Mouse (Mus musculus): Measurements from ENCODE around the gene Cgas. TPM values are rescaled to one million over a fixed set of nuclear protein-coding genes. Genes with fewer than 3 reads are reported as not detected.
"Not testable (repeated sequence)": the region's sequence is repeated elsewhere in the genome, so short reads cannot be mapped to it uniquely, and the experiment has no call there.

Cgas gene
- polyA plus RNA-seq, 1 experiment from 2014 or later: 2.2 TPM

- Histone ChIP-seq H3K9ac (ENCODE audit: low read depth, low read length) (peak overlapping the region; percentile 100), H3K4me2 (replicated peaks; ENCODE audit: low read depth, low read length) (peak overlapping the region; percentile 55), H3K27ac (ENCODE audit: low read depth, low read length) (peak overlapping the region; percentile 97), H3K4me1 (ENCODE audit: control insufficient read depth, insufficient read depth, low read length) (peaks cover 7% of the 10 kb centered on the region), H3K27me3 (ENCODE audit: control insufficient read depth, insufficient read depth, low read length) (no peaks in the 10 kb centered on the region), H3K36me3 (ENCODE audit: control insufficient read depth, insufficient read depth, low read length) (peaks cover 36% of the 10 kb centered on the region), H3K9me3 (ENCODE audit: control insufficient read depth, low read length) (no peaks in the 10 kb centered on the region), H3K4me3 (ENCODE audit: low read length) (peak overlapping the region; percentile 95)
- peak; percentile 16 for ATAC-seq (ENCODE audit: low FRiP score, low TSS enrichment)
- WGBS: under 1% methylated on average over 44 of the region's 46 CpGs
These were observed 37.8 kb upstream of the Cgas start for GRCm38 (mm10) chr9:78480706-78481358.

DNA sequence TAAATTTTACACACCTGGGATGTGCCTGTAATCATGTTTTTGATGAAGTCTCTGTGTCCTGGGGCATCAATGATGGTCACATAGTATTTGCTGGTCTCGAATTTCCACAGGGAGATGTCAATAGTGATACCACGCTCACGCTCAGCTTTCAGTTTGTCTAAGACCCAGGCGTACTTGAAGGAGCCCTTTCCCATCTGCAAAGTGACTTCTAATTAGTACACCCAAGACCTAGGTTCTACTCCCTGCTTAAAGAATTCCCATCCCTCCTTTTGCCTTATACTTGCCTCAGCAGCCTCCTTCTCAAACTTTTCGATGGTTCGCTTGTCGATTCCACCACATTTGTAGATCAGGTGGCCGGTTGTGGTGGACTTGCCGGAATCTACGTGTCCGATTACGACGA lies 37.2 kb upstream of the Cgas start:
- ATAC-seq (ENCODE audit: low FRiP score, low TSS enrichment): not testable (repeated sequence)
- H3K36me3 ChIP-seq (ENCODE audit: control insufficient read depth, insufficient read depth, low read length): peaks cover 36% of the 10 kb centered on the region

GRCm38 (mm10) chr9:78479308-78479707 lies 36.3 kb upstream of the Cgas start:
- not testable (repeated sequence) for H3K27ac ChIP-seq (ENCODE audit: low read depth, low read length); H3K9me3 ChIP-seq (ENCODE audit: control insufficient read depth, low read length); H3K27me3 ChIP-seq (ENCODE audit: control insufficient read depth, insufficient read depth, low read length); ATAC-seq (ENCODE audit: low FRiP score, low TSS enrichment); H3K4me1 ChIP-seq (ENCODE audit: control insufficient read depth, insufficient read depth, low read length)
- peak overlapping the region; percentile 100 for H3K9ac ChIP-seq (ENCODE audit: low read depth, low read length)
- peaks cover 36% of the 10 kb centered on the region for H3K36me3 ChIP-seq (ENCODE audit: control insufficient read depth, insufficient read depth, low read length)
- peak overlapping the region; percentile 95 for H3K4me3 ChIP-seq (ENCODE audit: low read length)
- H3K4me2 ChIP-seq (replicated peaks; ENCODE audit: low read depth, low read length): peak overlapping the region; percentile 55
- 33% methylated on average over 8 of the region's 8 CpGs for WGBS

More for the DNA sequence above, 37.2 kb upstream of the Cgas start:
- WGBS: under 1% methylated on average over 13 of the region's 13 CpGs
- H3K4me2 ChIP-seq (replicated peaks; ENCODE audit: low read depth, low read length): peak overlapping the region; percentile 55
- peak overlapping the region; percentile 100 for H3K9ac ChIP-seq (ENCODE audit: low read depth, low read length)
- not testable (repeated sequence) for H3K9me3 ChIP-seq (ENCODE audit: control insufficient read depth, low read length); H3K27me3 ChIP-seq (ENCODE audit: control insufficient read depth, insufficient read depth, low read length); H3K4me1 ChIP-seq (ENCODE audit: control insufficient read depth, insufficient read depth, low read length)
- peak overlapping the region; percentile 97 for H3K27ac ChIP-seq (ENCODE audit: low read depth, low read length)
- H3K4me3 ChIP-seq (ENCODE audit: low read length): peak overlapping the region; percentile 95

- H3K4me3 ChIP-seq (ENCODE audit: low read length): peak overlapping the region; percentile 6; the same call in 1 of the 2 replicates
- not testable (repeated sequence) for H3K27ac ChIP-seq (ENCODE audit: low read depth, low read length); H3K9ac ChIP-seq (ENCODE audit: low read depth, low read length); H3K27me3 ChIP-seq (ENCODE audit: control insufficient read depth, insufficient read depth, low read length); H3K9me3 ChIP-seq (ENCODE audit: control insufficient read depth, low read length); H3K4me1 ChIP-seq (ENCODE audit: control insufficient read depth, insufficient read depth, low read length); ATAC-seq (ENCODE audit: low FRiP score, low TSS enrichment); H3K4me2 ChIP-seq (replicated peaks; ENCODE audit: low read depth, low read length)
- peaks cover 45% of the 10 kb centered on the region for H3K36me3 ChIP-seq (ENCODE audit: control insufficient read depth, insufficient read depth, low read length)
- 57% methylated on average over 1 of the region's 1 CpGs for WGBS
These were observed 35.1 kb upstream of the Cgas start for GRCm38 (mm10) chr9:78478009-78478605.

- no peak overlapping the region for H3K27ac ChIP-seq (ENCODE audit: low read depth, low read length)
These were observed 34.0 kb upstream of the Cgas start for GRCm38 (mm10) chr9:78477021-78477551.

DNA sequence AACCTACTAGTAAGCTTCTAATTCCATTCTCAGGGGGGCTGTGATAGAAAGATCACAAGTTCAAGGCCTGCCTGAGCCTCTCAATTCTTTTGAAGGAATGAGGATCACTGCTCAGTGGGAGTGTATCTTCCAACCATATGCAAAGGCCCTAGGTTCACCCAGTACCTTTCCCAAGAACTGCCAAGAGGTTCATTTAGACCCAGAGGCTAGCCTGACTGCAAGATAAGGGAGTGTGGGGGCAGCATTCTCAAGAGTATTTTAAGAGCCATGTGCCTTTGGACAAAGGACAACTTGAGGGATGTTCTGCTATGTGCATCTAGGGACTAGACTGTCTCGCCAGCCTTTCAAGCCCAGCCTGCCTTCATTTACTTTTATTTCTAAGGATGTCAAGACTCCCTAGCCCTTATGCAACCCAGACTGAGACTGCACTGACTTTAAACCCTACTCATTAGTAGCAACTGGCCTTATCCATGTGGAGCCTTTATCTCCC lies 33.5 kb upstream of the Cgas start:
- Histone ChIP-seq H3K4me3 (ENCODE audit: low read length) (no peak overlapping the region), H3K9me3 (ENCODE audit: control insufficient read depth, low read length) (no peaks in the 10 kb centered on the region), H3K36me3 (ENCODE audit: control insufficient read depth, insufficient read depth, low read length) (peaks cover 53% of the 10 kb centered on the region), H3K4me2 (replicated peaks; ENCODE audit: low read depth, low read length) (no peak overlapping the region), H3K4me1 (ENCODE audit: control insufficient read depth, insufficient read depth, low read length) (no peaks in the 10 kb centered on the region), H3K27me3 (ENCODE audit: control insufficient read depth, insufficient read depth, low read length) (no peaks in the 10 kb centered on the region), H3K27ac (ENCODE audit: low read depth, low read length) (no peak overlapping the region), H3K9ac (ENCODE audit: low read depth, low read length) (no peak overlapping the region)
- 8% methylated on average over 1 of the region's 1 CpGs for WGBS
- ATAC-seq (ENCODE audit: low FRiP score, low TSS enrichment): peak; percentile 17

More at GRCm38 (mm10) chr9:78477021-78477551, 34.0 kb upstream of the Cgas start:
- Histone ChIP-seq H3K4me1 (ENCODE audit: control insufficient read depth, insufficient read depth, low read length) (no peaks in the 10 kb centered on the region), H3K9ac (ENCODE audit: low read depth, low read length) (no peak overlapping the region), H3K4me3 (ENCODE audit: low read length) (no peak overlapping the region), H3K36me3 (ENCODE audit: control insufficient read depth, insufficient read depth, low read length) (peaks cover 49% of the 10 kb centered on the region), H3K4me2 (replicated peaks; ENCODE audit: low read depth, low read length) (no peak overlapping the region), H3K27me3 (ENCODE audit: control insufficient read depth, insufficient read depth, low read length) (no peaks in the 10 kb centered on the region), H3K9me3 (ENCODE audit: control insufficient read depth, low read length) (no peaks in the 10 kb centered on the region)
- no peak for ATAC-seq (ENCODE audit: low FRiP score, low TSS enrichment)
- WGBS: 3% methylated on average over 5 of the region's 5 CpGs

DNA sequence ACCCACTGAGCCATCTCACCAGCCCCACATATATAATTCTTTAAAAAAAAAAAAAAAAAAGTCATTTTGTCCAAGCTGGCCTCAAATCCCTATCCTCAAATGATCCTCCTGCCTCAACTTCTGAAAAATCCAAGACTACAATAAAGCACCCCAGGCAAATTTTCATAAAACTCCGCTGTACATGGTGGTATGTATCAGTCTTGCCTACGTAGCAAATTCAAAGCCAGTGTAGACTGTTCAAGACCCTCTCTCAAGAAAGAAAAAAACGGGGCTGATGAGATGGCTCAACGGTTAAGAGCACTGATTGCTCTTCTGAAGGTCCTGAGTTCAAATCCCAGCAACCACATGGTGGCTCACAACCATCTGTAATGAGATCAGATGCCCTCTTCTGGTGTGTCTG lies 32.8 kb upstream of the Cgas start:
- Histone ChIP-seq H3K4me1 (ENCODE audit: control insufficient read depth, insufficient read depth, low read length) (no peaks in the 10 kb centered on the region), H3K27me3 (ENCODE audit: control insufficient read depth, insufficient read depth, low read length) (no peaks in the 10 kb centered on the region), H3K27ac (ENCODE audit: low read depth, low read length) (no peak overlapping the region), H3K4me3 (ENCODE audit: low read length) (no peak overlapping the region), H3K36me3 (ENCODE audit: control insufficient read depth, insufficient read depth, low read length) (peaks cover 56% of the 10 kb centered on the region), H3K9me3 (ENCODE audit: control insufficient read depth, low read length) (no peaks in the 10 kb centered on the region), H3K9ac (ENCODE audit: low read depth, low read length) (no peak overlapping the region), H3K4me2 (replicated peaks; ENCODE audit: low read depth, low read length) (no peak overlapping the region)
- no peak for ATAC-seq (ENCODE audit: low FRiP score, low TSS enrichment)
- WGBS: 83% methylated on average over 4 of the region's 4 CpGs

GRCm38 (mm10) chr9:78475383-78475780 lies 32.3 kb upstream of the Cgas start:
- H3K4me1 ChIP-seq (ENCODE audit: control insufficient read depth, insufficient read depth, low read length): no peaks in the 10 kb centered on the region
- H3K9me3 ChIP-seq (ENCODE audit: control insufficient read depth, low read length): no peaks in the 10 kb centered on the region
- H3K27ac ChIP-seq (ENCODE audit: low read depth, low read length): no peak overlapping the region
- WGBS: 90% methylated on average over 2 of the region's 2 CpGs
- H3K36me3 ChIP-seq (ENCODE audit: control insufficient read depth, insufficient read depth, low read length): peaks cover 61% of the 10 kb centered on the region
- no peak overlapping the region for H3K4me2 ChIP-seq (replicated peaks; ENCODE audit: low read depth, low read length)
- no peak overlapping the region for H3K4me3 ChIP-seq (ENCODE audit: low read length)
- H3K27me3 ChIP-seq (ENCODE audit: control insufficient read depth, insufficient read depth, low read length): no peaks in the 10 kb centered on the region
- ATAC-seq (ENCODE audit: low FRiP score, low TSS enrichment): no peak
- H3K9ac ChIP-seq (ENCODE audit: low read depth, low read length): no peak overlapping the region

GRCm38 (mm10) chr9:78474771-78475382 lies 31.8 kb upstream of the Cgas start:
- no peaks in the 10 kb centered on the region for H3K27me3 ChIP-seq (ENCODE audit: control insufficient read depth, insufficient read depth, low read length)
- H3K36me3 ChIP-seq (ENCODE audit: control insufficient read depth, insufficient read depth, low read length): peaks cover 60% of the 10 kb centered on the region
- no peak for ATAC-seq (ENCODE audit: low FRiP score, low TSS enrichment)
- H3K9ac ChIP-seq (ENCODE audit: low read depth, low read length): no peak overlapping the region
- no peak overlapping the region for H3K4me2 ChIP-seq (replicated peaks; ENCODE audit: low read depth, low read length)
- WGBS: 85% methylated on average over 5 of the region's 5 CpGs
- no peaks in the 10 kb centered on the region for H3K4me1 ChIP-seq (ENCODE audit: control insufficient read depth, insufficient read depth, low read length)
- H3K4me3 ChIP-seq (ENCODE audit: low read length): no peak overlapping the region
- H3K27ac ChIP-seq (ENCODE audit: low read depth, low read length): no peak overlapping the region
- H3K9me3 ChIP-seq (ENCODE audit: control insufficient read depth, low read length): no peaks in the 10 kb centered on the region

All from kidney, embryonic 14.5 days (tissue).